Mouse (Mus musculus): Measurements from ENCODE around the gene Rnf216. TPM values are rescaled to one million over a fixed set of nuclear protein-coding genes. Genes with fewer than 3 reads are reported as not detected.

The Rnf216 gene
- polyA plus RNA-seq, 1 experiment from 2014 or later: 14.4 TPM

DNA sequence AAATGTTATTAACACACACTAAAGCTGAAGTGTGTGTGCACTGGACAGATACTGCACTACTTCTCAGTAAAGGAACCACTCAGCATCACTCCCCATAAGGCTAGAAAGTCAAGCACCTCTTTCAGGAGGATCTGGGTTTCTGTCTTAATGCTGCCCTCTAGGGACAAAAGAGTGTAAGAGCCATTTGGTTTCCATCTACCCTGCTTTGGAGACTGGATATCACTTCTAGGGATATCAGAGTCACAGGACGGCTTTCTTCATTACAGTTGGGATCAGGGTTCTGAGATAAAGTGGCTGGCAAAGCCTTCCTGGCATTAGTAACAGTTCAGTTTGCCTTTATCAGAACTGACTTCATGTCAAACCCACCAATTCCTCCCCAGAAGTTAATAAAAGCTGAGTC is 75.6 kb downstream of the Rnf216 start:
- no peaks in the 10 kb centered on the region for H3K9me3 ChIP-seq (replicated peaks)
- 4% methylated on average over 1 of the region's 1 CpGs for WGBS (ENCODE audit: insufficient replicate concordance)
- ATAC-seq (ENCODE audit: low read depth) (peak; percentile 68), DNase-seq (peak; percentile 55)
- peaks cover 58% of the 10 kb centered on the region for H3K4me1 ChIP-seq (replicated peaks)
- no peaks in the 10 kb centered on the region for H3K27me3 ChIP-seq
- peak overlapping the region; percentile 15; the same call in 1 of the 2 replicates for H3K9ac ChIP-seq
- peak overlapping the region; percentile 70 for H3K27ac ChIP-seq
- no peak overlapping the region for H3K4me2 ChIP-seq
- H3K4me3 ChIP-seq (replicated peaks): no peak overlapping the region
- H3K36me3 ChIP-seq: peaks cover 22% of the 10 kb centered on the region

DNA sequence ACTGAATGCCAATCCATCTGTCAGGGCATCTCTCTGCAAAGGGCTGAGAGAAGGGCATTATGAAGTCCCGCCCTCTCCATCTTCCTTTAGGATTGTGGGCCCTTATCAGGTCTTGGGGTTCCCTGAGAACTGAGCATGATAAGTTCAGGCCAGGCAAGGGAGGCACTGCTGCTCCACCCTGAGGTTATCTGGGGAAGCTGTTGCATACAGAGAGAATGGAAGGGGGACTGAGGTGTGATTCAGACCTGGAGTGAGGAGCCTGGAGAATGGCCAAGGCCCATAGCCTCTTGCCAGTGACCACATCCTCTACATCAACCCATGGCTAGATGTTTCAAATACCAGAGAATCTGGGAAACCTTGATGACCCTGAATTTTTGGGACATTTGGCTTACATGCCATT is 76.7 kb downstream of the Rnf216 start:
- Histone ChIP-seq H3K27me3 (no peaks in the 10 kb centered on the region), H3K9me3 (replicated peaks) (no peaks in the 10 kb centered on the region), H3K4me2 (peak overlapping the region; percentile 34), H3K9ac (0 out of 2 replicates have a peak overlapping the region, but pooled peaks have one; percentile 10), H3K27ac (0 out of 2 replicates have a peak overlapping the region, but pooled peaks have one; percentile 47), H3K4me1 (replicated peaks) (peaks cover 56% of the 10 kb centered on the region), H3K4me3 (replicated peaks) (no peak overlapping the region), H3K36me3 (peaks cover 12% of the 10 kb centered on the region)
- ATAC-seq (ENCODE audit: low read depth) (peak; percentile 83), DNase-seq (peak; percentile 39)
- 27% methylated on average over 1 of the region's 1 CpGs for WGBS (ENCODE audit: insufficient replicate concordance)

DNA sequence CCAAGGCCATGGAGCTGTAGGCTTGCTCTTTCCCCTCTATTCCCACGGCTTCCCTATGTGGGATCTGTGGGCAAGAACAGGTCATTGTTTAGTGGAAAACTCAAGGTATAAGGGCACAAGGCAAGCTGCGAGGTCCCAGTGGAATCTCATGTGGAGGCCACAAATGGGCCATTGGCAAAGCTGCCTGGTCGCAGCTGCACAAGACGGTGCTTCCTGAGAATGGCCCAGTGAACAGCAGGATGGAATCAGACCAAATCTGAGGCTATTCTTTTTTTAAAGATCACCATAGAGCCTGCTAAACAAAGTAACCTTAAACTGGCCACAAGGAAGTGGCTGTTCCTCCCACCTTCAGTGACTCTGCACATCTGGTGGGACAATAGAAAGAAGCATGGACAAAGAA is 77.5 kb downstream of the Rnf216 start:
- WGBS (ENCODE audit: insufficient replicate concordance): 85% methylated on average over 4 of the region's 4 CpGs
- H3K4me1 ChIP-seq (replicated peaks): peaks cover 55% of the 10 kb centered on the region

DNA sequence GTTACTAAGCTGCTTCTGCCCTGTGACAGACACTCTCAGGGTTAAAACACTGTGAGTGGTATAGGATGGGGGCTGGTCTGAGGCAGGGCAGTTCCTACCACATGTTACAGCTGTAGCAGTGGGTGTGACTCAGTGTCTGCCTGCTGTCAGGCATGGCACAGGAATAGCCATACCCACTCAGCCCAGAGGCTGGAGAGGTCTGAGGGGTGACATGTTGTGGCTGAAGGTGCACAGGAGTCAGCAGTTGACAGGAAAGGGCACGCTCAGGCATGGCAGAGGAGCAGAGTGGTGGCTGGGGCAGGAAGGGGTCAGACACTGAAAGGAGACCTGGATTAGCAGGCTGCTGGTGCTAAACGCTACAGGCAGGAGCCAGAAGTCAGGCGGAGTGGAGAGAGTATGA is 78.7 kb downstream of the Rnf216 start:
- H3K4me1 ChIP-seq (replicated peaks): peaks cover 53% of the 10 kb centered on the region
- WGBS (ENCODE audit: insufficient replicate concordance): 67% methylated on average over 3 of the region's 3 CpGs
- no peak overlapping the region for H3K4me3 ChIP-seq (replicated peaks)
- H3K9me3 ChIP-seq (replicated peaks): no peaks in the 10 kb centered on the region
- no peak for ATAC-seq (ENCODE audit: low read depth)
- H3K36me3 ChIP-seq: peaks cover 19% of the 10 kb centered on the region
- DNase-seq: no peak
- no peak overlapping the region for H3K9ac ChIP-seq
- no peaks in the 10 kb centered on the region for H3K27me3 ChIP-seq
- no peak overlapping the region for H3K4me2 ChIP-seq
- H3K27ac ChIP-seq: peak overlapping the region; percentile 9; the same call in 1 of the 2 replicates

More for the DNA sequence above, 77.5 kb downstream of the Rnf216 start:
- H3K4me2 ChIP-seq: no peak overlapping the region
- no peaks in the 10 kb centered on the region for H3K27me3 ChIP-seq
- H3K9ac ChIP-seq: no peak overlapping the region; the same call in 1 of the 2 replicates
- ATAC-seq (ENCODE audit: low read depth) (no peak), DNase-seq (no peak)
- peaks cover 10% of the 10 kb centered on the region for H3K36me3 ChIP-seq
- H3K4me3 ChIP-seq (replicated peaks): no peak overlapping the region
- H3K9me3 ChIP-seq (replicated peaks): no peaks in the 10 kb centered on the region
- peak overlapping the region; percentile 45; the same call in 1 of the 2 replicates for H3K27ac ChIP-seq

DNA sequence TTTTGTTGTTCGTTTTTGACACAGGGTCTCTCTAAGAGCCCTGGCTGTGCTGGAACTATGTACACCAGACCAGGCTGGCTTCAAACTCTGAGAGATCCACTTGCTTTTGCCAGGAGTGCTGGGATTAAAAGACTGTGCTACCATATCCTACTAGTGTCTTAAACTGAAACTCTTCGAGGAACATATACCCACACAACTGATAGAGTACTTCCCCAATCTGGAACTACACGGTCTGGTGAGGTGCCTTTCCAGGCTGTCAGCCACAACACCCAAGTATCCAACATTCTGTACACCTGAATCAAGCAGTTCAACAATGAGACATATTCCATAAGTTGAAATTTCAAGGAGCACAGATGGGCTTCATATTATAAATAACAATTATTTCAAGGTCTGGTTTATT is 79.5 kb downstream of the Rnf216 start:
- ATAC-seq (ENCODE audit: low read depth) (no peak), DNase-seq (no peak)
- Histone ChIP-seq H3K36me3 (peaks cover 21% of the 10 kb centered on the region), H3K4me2 (no peak overlapping the region), H3K9ac (no peak overlapping the region), H3K27me3 (no peaks in the 10 kb centered on the region), H3K9me3 (replicated peaks) (no peaks in the 10 kb centered on the region), H3K27ac (no peak overlapping the region), H3K4me1 (replicated peaks) (peaks cover 45% of the 10 kb centered on the region), H3K4me3 (replicated peaks) (no peak overlapping the region)
- 40% methylated on average over 3 of the region's 3 CpGs for WGBS (ENCODE audit: insufficient replicate concordance)

DNA sequence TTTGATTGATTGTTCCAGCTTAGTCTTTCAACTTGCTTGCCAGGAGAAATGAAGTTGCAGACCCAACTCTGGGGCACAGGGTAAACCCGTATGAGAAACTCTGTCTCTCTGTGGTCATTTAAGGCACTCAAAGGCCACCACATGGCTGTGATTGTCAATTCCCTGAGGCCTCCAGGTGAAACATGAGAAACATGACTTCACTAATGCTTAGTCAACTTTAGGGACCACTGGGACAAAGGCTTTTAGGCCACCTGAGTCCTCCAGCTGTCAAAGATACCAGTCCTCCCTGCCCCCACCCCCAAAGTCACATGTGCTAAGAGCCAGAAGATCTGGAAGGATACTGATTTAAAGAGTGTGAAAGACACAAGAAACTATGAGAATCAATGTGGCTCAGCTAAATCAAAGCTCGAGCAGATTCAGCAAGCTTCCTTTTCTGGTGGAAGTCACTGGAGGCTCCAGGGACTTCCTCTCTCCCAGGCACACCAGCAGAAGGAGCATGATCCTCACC is 80.1 kb downstream of the Rnf216 start:
- H3K9ac ChIP-seq: no peak overlapping the region
- H3K27ac ChIP-seq: no peak overlapping the region
- H3K4me3 ChIP-seq (replicated peaks): no peak overlapping the region
- DNase-seq (no peak), ATAC-seq (ENCODE audit: low read depth) (no peak)
- H3K27me3 ChIP-seq: no peaks in the 10 kb centered on the region
- H3K36me3 ChIP-seq: peaks cover 25% of the 10 kb centered on the region
- H3K9me3 ChIP-seq (replicated peaks): no peaks in the 10 kb centered on the region
- H3K4me2 ChIP-seq: no peak overlapping the region
- 61% methylated on average over 2 of the region's 2 CpGs for whole genome bisulfite sequencing (ENCODE audit: insufficient replicate concordance)
- H3K4me1 ChIP-seq (replicated peaks): peaks cover 39% of the 10 kb centered on the region

DNA sequence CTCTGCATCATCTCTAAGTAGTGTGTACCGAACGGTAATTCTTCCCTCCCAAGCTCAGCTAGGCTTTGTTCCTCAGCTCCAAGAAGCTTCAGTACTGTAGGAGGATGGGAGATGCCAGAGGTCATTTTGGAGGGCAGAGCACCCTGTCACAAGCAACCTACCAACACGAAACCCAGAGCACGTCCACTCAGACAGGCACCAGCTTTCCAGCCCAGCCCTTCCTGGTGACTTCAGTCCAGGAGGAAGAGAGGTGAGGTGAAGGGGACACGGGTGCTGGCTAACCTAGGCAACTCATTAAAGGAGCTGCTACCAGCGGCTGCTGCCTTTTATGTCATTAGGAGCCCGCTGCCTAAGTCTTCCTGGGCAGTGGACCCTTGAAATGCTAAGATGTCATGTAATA is 81.1 kb downstream of the Rnf216 start:
- Histone ChIP-seq H3K9me3 (replicated peaks) (no peaks in the 10 kb centered on the region), H3K4me1 (replicated peaks) (peaks cover 29% of the 10 kb centered on the region), H3K27me3 (no peaks in the 10 kb centered on the region), H3K27ac (no peak overlapping the region), H3K4me3 (replicated peaks) (no peak overlapping the region), H3K9ac (no peak overlapping the region), H3K36me3 (peaks cover 35% of the 10 kb centered on the region), H3K4me2 (no peak overlapping the region)
- ATAC-seq (ENCODE audit: low read depth) (no peak), DNase-seq (no peak)
- WGBS (ENCODE audit: insufficient replicate concordance): 81% methylated on average over 7 of the region's 7 CpGs

DNA sequence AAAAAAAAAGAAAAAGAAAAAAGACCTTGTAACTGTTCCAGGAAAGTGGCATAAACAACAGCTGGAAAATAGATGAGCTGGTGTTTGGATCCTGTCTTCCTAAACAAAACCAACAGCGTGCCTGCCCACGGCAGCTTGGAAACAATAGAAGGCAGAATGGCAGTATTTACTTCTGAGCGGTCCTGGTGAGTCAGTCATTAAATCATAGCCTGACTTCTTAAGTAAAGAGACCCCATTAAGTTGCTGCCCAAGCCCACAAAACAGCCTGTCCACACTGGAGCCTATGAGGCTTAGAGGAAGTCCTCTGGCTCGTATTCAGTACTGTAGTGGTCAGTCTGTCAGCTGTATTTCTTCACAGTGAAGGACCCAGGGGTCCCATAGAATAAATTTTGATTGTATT is 81.6 kb downstream of the Rnf216 start:
- no peak for ATAC-seq (ENCODE audit: low read depth)
- no peak for DNase-seq
- 81% methylated on average over 4 of the region's 4 CpGs for WGBS (ENCODE audit: insufficient replicate concordance)
- H3K27ac ChIP-seq: no peak overlapping the region
- peaks cover 24% of the 10 kb centered on the region for H3K4me1 ChIP-seq (replicated peaks)
- no peak overlapping the region for H3K4me2 ChIP-seq
- H3K9ac ChIP-seq: no peak overlapping the region
- no peaks in the 10 kb centered on the region for H3K27me3 ChIP-seq
- H3K9me3 ChIP-seq (replicated peaks): no peaks in the 10 kb centered on the region
- peaks cover 40% of the 10 kb centered on the region for H3K36me3 ChIP-seq
- no peak overlapping the region for H3K4me3 ChIP-seq (replicated peaks)

DNA sequence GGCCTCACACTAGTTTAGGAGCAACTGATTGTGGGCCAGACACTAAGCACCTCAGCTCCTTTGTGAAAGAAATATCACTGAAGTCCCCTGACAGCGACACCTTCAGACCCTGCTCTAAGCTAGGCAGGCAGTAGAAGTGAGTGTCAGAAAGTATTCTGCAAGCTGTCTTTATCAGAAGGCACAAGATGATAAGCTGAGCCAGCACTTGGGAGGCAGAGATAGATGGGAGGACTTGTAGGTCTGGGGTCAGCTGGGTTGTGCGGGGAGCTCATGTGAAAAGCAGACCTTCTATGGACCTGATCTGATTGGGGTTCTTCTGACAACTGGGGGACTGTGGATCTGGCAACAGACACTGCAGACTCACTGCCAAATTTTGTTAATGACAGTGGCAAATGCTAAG is 88.9 kb downstream of the Rnf216 start:
- no peaks in the 10 kb centered on the region for H3K27me3 ChIP-seq
- no peaks in the 10 kb centered on the region for H3K9me3 ChIP-seq (replicated peaks)
- WGBS (ENCODE audit: insufficient replicate concordance): 26% methylated on average over 2 of the region's 2 CpGs
- H3K27ac ChIP-seq: peak overlapping the region; percentile 16; the same call in 1 of the 2 replicates
- H3K4me2 ChIP-seq: no peak overlapping the region
- H3K9ac ChIP-seq: peak overlapping the region; percentile 5; the same call in 1 of the 2 replicates
- peaks cover 11% of the 10 kb centered on the region for H3K4me1 ChIP-seq (replicated peaks)
- peak; percentile 37 for DNase-seq
- H3K4me3 ChIP-seq (replicated peaks): no peak overlapping the region
- peaks cover 67% of the 10 kb centered on the region for H3K36me3 ChIP-seq
- peak; percentile 85 for ATAC-seq (ENCODE audit: low read depth)

DNA sequence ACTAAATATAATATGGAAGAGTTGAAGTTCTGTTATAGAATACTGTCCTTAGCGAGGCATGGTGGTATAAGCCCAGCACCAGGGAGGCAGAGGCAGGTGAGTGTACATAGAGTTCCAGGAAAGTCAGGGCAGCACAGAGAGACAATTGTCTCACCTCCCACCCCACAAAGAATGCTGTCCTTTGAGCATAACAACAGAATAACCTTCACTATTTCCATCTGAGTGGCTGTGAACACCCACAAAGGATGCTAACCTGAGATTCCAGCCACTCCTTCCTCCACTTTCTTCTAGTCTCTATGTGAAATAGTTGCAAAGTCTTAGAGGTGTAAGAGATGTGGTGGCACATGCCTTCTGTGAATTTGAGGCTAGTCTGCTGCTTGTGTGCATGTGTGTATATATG is 89.8 kb downstream of the Rnf216 start:
- Histone ChIP-seq H3K9ac (peak overlapping the region; percentile 5; the same call in 1 of the 2 replicates), H3K4me2 (no peak overlapping the region), H3K4me1 (replicated peaks) (peaks cover 11% of the 10 kb centered on the region), H3K27ac (no peak overlapping the region), H3K4me3 (replicated peaks) (no peak overlapping the region), H3K36me3 (peaks cover 70% of the 10 kb centered on the region), H3K9me3 (replicated peaks) (no peaks in the 10 kb centered on the region), H3K27me3 (no peaks in the 10 kb centered on the region)
- ATAC-seq (ENCODE audit: low read depth) (no peak), DNase-seq (no peak)
- 94% methylated on average over 1 of the region's 1 CpGs for WGBS (ENCODE audit: insufficient replicate concordance)

DNA sequence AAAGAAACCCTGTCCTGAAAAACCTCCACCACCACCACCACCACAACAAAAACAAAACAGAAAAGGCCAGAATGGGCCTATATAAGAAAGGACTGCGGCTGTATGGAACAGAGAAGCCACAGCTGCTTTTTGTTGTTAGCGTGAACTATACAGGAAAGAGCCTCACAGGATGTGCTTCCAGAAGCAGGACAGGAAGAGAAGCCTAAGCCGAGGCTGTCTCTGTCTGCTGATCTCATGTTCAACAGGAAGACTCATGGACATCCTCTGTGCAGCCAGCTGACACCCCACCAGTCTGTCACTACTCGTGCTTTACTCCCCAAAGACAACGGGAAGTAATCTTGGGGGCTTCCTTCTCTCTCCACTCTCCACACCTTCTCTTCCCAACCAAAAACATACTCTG is 95.4 kb downstream of the Rnf216 start:
- ATAC-seq (ENCODE audit: low read depth) (no peak), DNase-seq (no peak)
- peaks cover 71% of the 10 kb centered on the region for H3K36me3 ChIP-seq
- peak overlapping the region; percentile 3; the same call in 1 of the 2 replicates for H3K27ac ChIP-seq
- no peaks in the 10 kb centered on the region; the same call in 1 of the 2 replicates for H3K4me1 ChIP-seq (replicated peaks)
- no peak overlapping the region for H3K4me2 ChIP-seq
- 55% methylated on average over 5 of the region's 5 CpGs for WGBS (ENCODE audit: insufficient replicate concordance)
- no peaks in the 10 kb centered on the region for H3K9me3 ChIP-seq (replicated peaks)
- no peak overlapping the region for H3K4me3 ChIP-seq (replicated peaks)
- no peaks in the 10 kb centered on the region for H3K27me3 ChIP-seq
- no peak overlapping the region for H3K9ac ChIP-seq

DNA sequence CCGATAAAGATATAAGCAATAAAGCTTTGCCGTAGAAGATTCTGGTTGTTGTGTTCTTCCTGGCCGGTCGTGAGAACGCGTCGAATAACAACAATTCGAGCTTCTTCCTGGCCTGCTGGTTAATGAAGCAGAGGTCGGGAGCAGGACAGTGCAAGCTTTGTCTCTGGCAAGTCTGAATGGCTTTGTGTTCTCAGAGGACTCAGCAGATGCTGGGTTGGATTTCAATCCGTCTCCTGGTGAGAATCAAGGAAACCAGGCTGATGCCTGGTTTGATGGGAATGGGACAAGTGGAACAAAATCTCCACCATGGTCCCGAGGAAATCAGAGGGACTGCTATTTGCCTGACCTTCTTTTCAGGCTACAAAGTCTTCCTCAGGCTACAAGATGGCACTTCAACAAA is 103.4 kb downstream of the Rnf216 start:
- ATAC-seq (ENCODE audit: low read depth): no peak

More for the DNA sequence above, 103.4 kb downstream of the Rnf216 start:
- H3K4me3 ChIP-seq (replicated peaks): no peak overlapping the region
- DNase-seq: no peak
- peaks cover 53% of the 10 kb centered on the region for H3K36me3 ChIP-seq
- no peaks in the 10 kb centered on the region for H3K9me3 ChIP-seq (replicated peaks)
- WGBS (ENCODE audit: insufficient replicate concordance): 90% methylated on average over 11 of the region's 11 CpGs
- no peaks in the 10 kb centered on the region for H3K27me3 ChIP-seq
- H3K27ac ChIP-seq: no peak overlapping the region
- H3K4me2 ChIP-seq: no peak overlapping the region
- no peaks in the 10 kb centered on the region for H3K4me1 ChIP-seq (replicated peaks)
- H3K9ac ChIP-seq: no peak overlapping the region
